Mouse (Mus musculus): ENCODE measurements at regions not wholly inside any gene's neighbourhood (a gene's known extent, or its start where the extent isn't known, plus 50 kb on each side); places are given as distances from the start of the nearest gene placed in this dataset.

- no peak for DNase-seq (ENCODE audit: low spot score in 2 of 2)
These were observed 148.5 kb upstream of the Cops8 start for GRCm38 (mm10) chr1:90454263-90454662.

- DNase-seq (ENCODE audit: low spot score in 2 of 2), result no peak
These were observed 145.4 kb upstream of the Cops8 start for GRCm38 (mm10) chr1:90457396-90457795.

- no peak for DNase-seq (ENCODE audit: low spot score in 2 of 2)
These were observed 144.6 kb upstream of the Cops8 start for GRCm38 (mm10) chr1:90458176-90458575.

- DNase-seq (ENCODE audit: low spot score in 2 of 2), result no peak
These were observed 141.1 kb upstream of the Cops8 start for GRCm38 (mm10) chr1:90461699-90462098.

- DNase-seq (ENCODE audit: low spot score in 2 of 2), result no peak
These were observed 139.5 kb upstream of the Cops8 start for GRCm38 (mm10) chr1:90463302-90463701.

- no peak for DNase-seq (ENCODE audit: low spot score in 2 of 2)
These were observed 135.1 kb upstream of the Cops8 start for GRCm38 (mm10) chr1:90467646-90468045.

GRCm38 (mm10) chr1:90470996-90471395 is 131.8 kb upstream of the Cops8 start:
- DNase-seq (ENCODE audit: low spot score in 2 of 2), result no peak

- DNase-seq (ENCODE audit: low spot score in 2 of 2), result no peak
These were observed 131.0 kb upstream of the Cops8 start for GRCm38 (mm10) chr1:90471806-90472205.

GRCm38 (mm10) chr1:90475060-90475813 is 127.5 kb upstream of the Cops8 start:
- no peak for DNase-seq (ENCODE audit: low spot score in 2 of 2)

- DNase-seq (ENCODE audit: low spot score in 2 of 2), result no peak
These were observed 126.1 kb upstream of the Cops8 start for GRCm38 (mm10) chr1:90476556-90477243.

- no peak for DNase-seq (ENCODE audit: low spot score in 2 of 2)
These were observed 123.9 kb upstream of the Cops8 start for GRCm38 (mm10) chr1:90478839-90479238.

GRCm38 (mm10) chr1:90481247-90481646 is 121.5 kb upstream of the Cops8 start:
- no peak for DNase-seq (ENCODE audit: low spot score in 2 of 2)

GRCm38 (mm10) chr1:90481708-90482107 is 121.1 kb upstream of the Cops8 start:
- no peak for DNase-seq (ENCODE audit: low spot score in 2 of 2)

- DNase-seq (ENCODE audit: low spot score in 2 of 2), result no peak
These were observed 116.4 kb upstream of the Cops8 start for GRCm38 (mm10) chr1:90486349-90486839.

- no peak for DNase-seq (ENCODE audit: low spot score in 2 of 2)
These were observed 114.9 kb upstream of the Cops8 start for GRCm38 (mm10) chr1:90487886-90488285.

GRCm38 (mm10) chr1:90488991-90489390 is 113.8 kb upstream of the Cops8 start:
- DNase-seq (ENCODE audit: low spot score in 2 of 2), result no peak

- DNase-seq (ENCODE audit: low spot score in 2 of 2), result no peak
These were observed 112.4 kb upstream of the Cops8 start for GRCm38 (mm10) chr1:90490335-90490734.

- DNase-seq (ENCODE audit: low spot score in 2 of 2), result no peak
These were observed 109.3 kb upstream of the Cops8 start for GRCm38 (mm10) chr1:90493481-90493880.

- no peak for DNase-seq (ENCODE audit: low spot score in 2 of 2)
These were observed 107.6 kb upstream of the Cops8 start for GRCm38 (mm10) chr1:90495174-90495573.

GRCm38 (mm10) chr1:90497568-90497967 is 105.2 kb upstream of the Cops8 start:
- no peak for DNase-seq (ENCODE audit: low spot score in 2 of 2)

GRCm38 (mm10) chr1:90501373-90501772 is 101.4 kb upstream of the Cops8 start:
- DNase-seq (ENCODE audit: low spot score in 2 of 2), result no peak

GRCm38 (mm10) chr1:90502371-90502770 is 100.4 kb upstream of the Cops8 start:
- no peak for DNase-seq (ENCODE audit: low spot score in 2 of 2)

All from natural killer cell, adult 2 months (primary cell).